Mouse (Mus musculus) ES-E14 (cell line): ENCODE results near the gene Lrrc1. TPM values are rescaled to one million over a fixed set of nuclear protein-coding genes. Genes with fewer than 3 reads are reported as not detected.

ENCODE experiments used
- DNase-seq: peaks from one replicate; pipeline ENCODE4 v3.0.0-alpha.2; 2013; ENCODE audit warnings: low read depth, low spot score
- H3K27ac ChIP-seq: 2 replicates; pipeline ENCODE4 v1.5.1; 2012; ENCODE audit warnings: low read depth, mild to moderate bottlenecking, low read length, moderate library complexity, mixed read lengths; ENCODE audit not compliant: poor library complexity, insufficient read depth, severe bottlenecking
- H3K36me3 ChIP-seq: 2 replicates; pipeline ENCODE4 v1.6.1; 2012; ENCODE audit warnings: mild to moderate bottlenecking, low read length, moderate library complexity, mixed read lengths; ENCODE audit not compliant: control insufficient read depth, poor library complexity, insufficient read depth, severe bottlenecking
- H3K4me1 ChIP-seq, 2 experiments: fragments of 150-350 bp in 1 of 2; sonication (generic) in 1 of 2; 2 replicates each; pipeline ENCODE4 v1.6.1; 2012; ENCODE audit warnings: low read length in 2 of 2, mild to moderate bottlenecking in 1 of 2, mixed read lengths in 1 of 2; ENCODE audit not compliant: control insufficient read depth in 2 of 2, insufficient read depth in 2 of 2, poor library complexity in 1 of 2
- H3K4me3 ChIP-seq, 2 experiments: fragments of 150-350 bp in 1 of 2; sonication (generic) in 1 of 2; 2 replicates each; pipeline ENCODE4 v1.5.1; 2012; ENCODE audit warnings: low read length in 2 of 2, low read depth in 1 of 2, mild to moderate bottlenecking in 1 of 2, mixed read lengths in 1 of 2; ENCODE audit not compliant: insufficient read depth in 1 of 2, poor library complexity in 1 of 2, severe bottlenecking in 1 of 2
- H3K9ac ChIP-seq: 2 replicates; pipeline ENCODE4 v1.6.1; 2012; ENCODE audit warnings: low read depth, mild to moderate bottlenecking, low read length, mixed read lengths; ENCODE audit not compliant: poor library complexity, insufficient read depth, severe bottlenecking
- H3K9me3 ChIP-seq: fragments of 150-350 bp; sonication (generic); 2 replicates; pipeline ENCODE4 v1.6.1; 2012; ENCODE audit warnings: low read depth, mild to moderate bottlenecking, low read length; ENCODE audit not compliant: control insufficient read depth, insufficient read depth
- CHD2 ChIP-seq: IDR thresholded peaks from 2 replicates; pipeline ENCODE4 v1.6.1; 2014; ENCODE audit warnings: mild to moderate bottlenecking, low read depth, low read length, inconsistent platforms
- HCFC1 ChIP-seq: IDR thresholded peaks from 2 replicates; pipeline ENCODE4 v1.6.1; 2012; ENCODE audit warnings: low read length, inconsistent platforms, borderline replicate concordance; ENCODE audit not compliant: insufficient read depth
- MAFK ChIP-seq: IDR thresholded peaks from 2 replicates; pipeline ENCODE4 v1.6.1; 2014; ENCODE audit warnings: mild to moderate bottlenecking, low read depth, low read length, inconsistent platforms; ENCODE audit not compliant: insufficient read depth
- ZC3H11A ChIP-seq: IDR thresholded peaks from 2 replicates; pipeline ENCODE4 v1.6.1; 2012; ENCODE audit warnings: low read depth, mild to moderate bottlenecking, inconsistent platforms, low read length, borderline replicate concordance
- ZNF384 ChIP-seq: IDR thresholded peaks from 2 replicates; pipeline ENCODE4 v1.6.1; 2012; ENCODE audit warnings: low read depth, low read length, inconsistent platforms
- in situ Hi-C, 2 experiments: fragments of 600-800 bp; cut with MboI; formaldehyde crosslinking; loops; one replicate each; pipeline ENCODE4 v1.15.1; 2025; ENCODE audit warnings: low sequenced_read_pairs in 2 of 2, inconsistent platforms in 1 of 2; ENCODE audit not compliant: unreplicated experiment in 2 of 2
- total RNA-seq: library from RNA; depleted of rRNA; stranded (reverse); fragments of 300-350 nt; gene quantifications from 2 replicates; pipeline ENCODE4 v1.2.3, GENCODE M21; 2012

Lrrc1 gene
- total RNA-seq, 1 experiment: 7.7 TPM

- Histone ChIP-seq H3K9ac (no peak overlapping the region), H3K36me3 (no peaks in the 10 kb centered on the region), H3K9me3 (no peaks in the 10 kb centered on the region), H3K4me3 (no peak overlapping the region), H3K4me1 (no peaks in the 10 kb centered on the region), H3K27ac (no peak overlapping the region)
- in situ Hi-C loops: no loop called here
- no peak for DNase-seq
- peak; percentile 23; the same call in 1 of the 2 replicates for TF ChIP-seq ZC3H11A
- no peak for TF ChIP-seq CHD2
- no peak for TF ChIP-seq MAFK
These were observed 6.4 kb upstream of the Lrrc1 start for GRCm38 (mm10) chr9:77551036-77551512.

- no peak overlapping the region for H3K9ac ChIP-seq
- H3K36me3 ChIP-seq: no peaks in the 10 kb centered on the region
- TF ChIP-seq HCFC1 (no peak), ZC3H11A (no peak), ZNF384 (no peak)
- in situ Hi-C loops: loop anchor here in 1 of 2 experiments (10.0 kb wide), 1 partner anchor 131 kb away; no protein-coding TSS in a partner anchor
- no peak for DNase-seq
- no peaks in the 10 kb centered on the region for H3K9me3 ChIP-seq
- H3K4me1 ChIP-seq: peaks cover 0 to 3% of the 10 kb centered on the region in 2 experiments; a peak in 1 of 4 replicates
- no peak overlapping the region for H3K4me3 ChIP-seq
- no peak overlapping the region for H3K27ac ChIP-seq
These were observed 1.3 kb upstream of the Lrrc1 start for GRCm38 (mm10) chr9:77546010-77546409.

GRCm38 (mm10) chr9:77545068-77545421 is 375 bp upstream of the Lrrc1 start:
- in situ Hi-C loops: loop anchor here in 1 of 2 experiments (10.0 kb wide), 1 partner anchor 130 kb away; no protein-coding TSS in a partner anchor
- Histone ChIP-seq H3K27ac (peak overlapping the region; percentile 24; the same call in 1 of the 2 replicates), H3K4me1 (peaks cover 0 to 3% of the 10 kb centered on the region in 2 experiments; a peak in 1 of 4 replicates), H3K4me3 (peak overlapping the region; percentile 79 to 89), H3K9me3 (no peaks in the 10 kb centered on the region), H3K36me3 (no peaks in the 10 kb centered on the region), H3K9ac (peak overlapping the region; percentile 72)
- TF ChIP-seq MAFK: no peak
- no peak; the same call in 1 of the 2 replicates for TF ChIP-seq ZNF384
- TF ChIP-seq ZC3H11A: no peak
- no peak for TF ChIP-seq HCFC1
- TF ChIP-seq CHD2: no peak
- no peak for DNase-seq

DNA sequence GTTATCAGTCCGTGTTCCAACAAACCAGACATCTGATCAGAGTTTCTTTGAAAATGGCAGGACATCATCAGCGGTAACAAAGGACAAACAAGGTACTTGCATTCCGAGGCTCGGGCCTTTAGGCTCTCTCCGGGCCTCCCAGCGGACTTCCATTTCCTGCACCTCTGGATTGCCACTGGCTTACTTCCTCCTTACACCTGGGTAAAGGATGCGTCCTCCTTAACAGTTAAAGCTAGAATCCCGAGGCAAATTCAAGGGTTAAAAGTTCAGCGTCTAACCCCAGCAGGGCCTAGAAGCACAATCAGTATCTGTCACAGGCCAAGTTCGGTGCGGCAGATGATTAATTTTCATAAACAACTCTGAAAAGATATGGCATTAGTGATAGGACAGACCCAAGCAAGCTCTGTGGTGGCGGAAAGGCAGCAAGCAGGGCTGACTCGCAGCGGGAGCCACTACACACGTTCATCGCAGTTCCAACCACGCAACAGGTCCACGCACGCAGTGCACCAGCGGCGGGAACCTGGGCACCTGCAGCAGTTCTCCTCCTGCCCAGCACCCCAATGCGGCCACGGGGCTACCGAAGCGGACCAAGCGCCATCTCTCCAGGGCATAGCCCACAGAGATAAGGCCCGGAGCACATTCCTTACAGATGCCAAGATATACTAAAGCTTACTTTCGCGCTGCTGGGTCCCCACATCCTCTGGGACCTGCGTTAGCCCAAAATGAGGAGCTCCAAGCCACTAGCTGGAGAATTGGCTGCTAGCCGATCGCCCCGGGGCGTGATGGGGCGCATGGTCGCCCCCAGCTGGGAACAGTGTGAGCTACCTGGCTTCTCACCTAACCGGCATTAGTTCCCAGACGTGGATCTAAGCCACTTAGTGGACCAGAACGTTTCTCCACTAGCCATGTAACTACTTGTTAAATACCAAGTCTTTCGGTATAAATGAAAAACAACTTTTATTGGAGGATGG is 1.0 kb downstream of the Lrrc1 start:
- no peaks in the 10 kb centered on the region for H3K9me3 ChIP-seq
- H3K4me3 ChIP-seq: peak overlapping the region; percentile 79 to 89
- peak overlapping the region; percentile 81 for H3K9ac ChIP-seq
- in situ Hi-C loops: loop anchor here in 1 of 2 experiments (10.0 kb wide), 1 partner anchor 129 kb away; no protein-coding TSS in a partner anchor
- H3K4me1 ChIP-seq: peaks cover 0 to 3% of the 10 kb centered on the region in 2 experiments; a peak in 1 of 4 replicates
- DNase-seq: no peak
- TF ChIP-seq ZNF384: no peak
- TF ChIP-seq ZC3H11A: no peak
- no peak for TF ChIP-seq HCFC1
- no peak for TF ChIP-seq MAFK
- no peak for TF ChIP-seq CHD2
- H3K36me3 ChIP-seq: no peaks in the 10 kb centered on the region
- no peak overlapping the region for H3K27ac ChIP-seq
